Mouse (Mus musculus) layer of hippocampus, postnatal 10 days (tissue): ENCODE measurements around the gene Vgll4. TPM values are rescaled to one million over a fixed set of nuclear protein-coding genes. Genes with fewer than 3 reads are reported as not detected.

Source experiments
- DNase-seq, 2 experiments: peaks; one replicate each; pipeline ENCODE4 v3.0.0; 2021; ENCODE audit warnings: low spot score in 2 of 2
- long read RNA-seq: library from polyadenylated mRNA; stranded (forward); transcript quantifications from one replicate; pipeline ENCODE4 v2.0.0, GENCODE M21; 2023
- total RNA-seq, 2 experiments: library from RNA; stranded (reverse); gene quantifications; 2 replicates each; pipeline ENCODE4 v1.2.3; 2021

Vgll4 gene
- total RNA-seq, result 10 to 100 TPM; 41.3 to 43.7 TPM
- long read RNA-seq, partial matches to known transcripts, result 0 of 4 reads
- long read RNA-seq, other reads (novel, unspliced or antisense), result 4 of 4 reads

DNA sequence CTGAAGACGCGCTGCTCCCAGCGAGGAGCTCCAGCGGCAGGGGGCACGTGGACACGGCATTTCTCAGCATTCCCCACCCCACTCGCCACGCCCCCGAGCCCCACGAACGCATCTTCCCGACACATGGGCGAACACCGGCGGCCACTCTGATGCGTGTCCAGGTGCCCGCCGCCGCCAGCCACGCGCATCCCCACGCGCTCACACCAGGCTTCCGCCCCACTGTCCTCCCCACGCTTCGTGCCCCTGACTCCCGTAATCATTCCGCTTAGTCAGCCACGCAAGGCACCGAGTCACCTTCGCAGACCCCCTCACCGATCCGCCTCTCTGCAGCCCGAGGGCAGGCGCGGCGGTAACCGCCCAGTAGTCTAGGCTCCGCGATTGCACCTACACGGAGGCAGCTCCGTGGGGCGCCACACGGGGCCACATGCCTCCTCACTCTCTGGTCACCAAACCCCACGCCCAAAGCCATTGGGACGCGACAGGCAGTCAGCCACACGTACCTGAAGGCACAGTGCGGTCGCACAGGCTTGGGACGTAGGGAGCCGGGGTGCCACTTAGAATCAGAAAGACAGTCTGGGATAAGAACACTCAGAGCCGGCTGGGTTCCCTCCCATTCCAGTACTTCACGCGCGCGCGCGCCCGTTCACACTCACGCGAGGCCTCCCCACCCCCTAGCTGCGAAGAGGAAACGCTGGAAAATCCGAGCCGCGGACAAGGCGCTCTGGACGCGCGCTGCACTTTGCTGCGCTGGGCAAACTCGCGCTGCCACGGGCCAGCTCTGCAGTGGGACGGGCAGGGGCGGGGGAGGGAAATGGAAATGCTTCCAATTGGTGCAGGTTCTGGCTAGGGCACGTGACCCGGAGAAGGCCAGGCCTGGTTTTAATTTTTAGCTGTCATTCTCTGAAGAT is at the start of gene Vgll4:
Vgll4 (minus strand) TSS at position 782 of the 908 bp plus-strand sequence.
- DNase-seq, result peak; percentile 66 to 76

DNA sequence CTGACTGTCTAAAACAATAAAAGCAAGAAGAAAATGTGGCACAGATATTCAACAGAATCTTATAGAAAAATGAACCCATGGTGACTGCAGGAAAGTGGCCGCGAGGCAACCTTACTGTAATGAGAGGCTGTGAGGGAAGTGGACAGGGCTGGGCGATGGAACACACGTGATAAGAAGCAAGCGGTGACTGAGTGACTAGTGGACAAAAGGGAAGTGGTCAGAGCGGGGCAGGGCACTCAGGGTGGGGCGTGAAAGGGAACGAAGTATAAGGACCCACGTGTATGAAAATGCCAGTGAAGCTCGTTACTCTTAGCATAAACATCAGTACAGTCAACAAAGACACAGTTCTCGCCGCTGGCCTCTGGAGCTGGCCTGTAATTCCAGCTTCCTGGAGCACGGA is 45.7 kb upstream of the Vgll4 start:
- no peak for DNase-seq

DNA sequence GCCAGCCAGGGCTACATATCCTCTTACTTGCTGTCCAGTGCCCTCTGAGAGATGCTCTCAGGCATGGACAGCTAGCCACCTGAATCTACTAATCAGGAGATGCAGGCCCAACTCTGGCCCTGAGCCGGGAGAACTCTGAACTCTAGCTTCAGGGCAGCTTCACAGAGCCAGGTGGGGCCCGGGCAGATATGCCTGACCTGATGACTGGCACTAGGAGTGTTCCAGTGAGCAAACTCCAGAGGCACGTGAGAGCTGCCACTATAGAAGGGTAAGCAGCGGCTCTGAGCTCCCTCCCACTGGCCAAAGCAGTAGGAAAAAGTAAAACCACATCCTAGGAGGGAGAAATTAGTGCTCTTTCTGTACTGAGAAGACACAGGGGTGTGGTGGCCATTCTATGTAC is 43.8 kb upstream of the Vgll4 start:
- no peak for DNase-seq

DNA sequence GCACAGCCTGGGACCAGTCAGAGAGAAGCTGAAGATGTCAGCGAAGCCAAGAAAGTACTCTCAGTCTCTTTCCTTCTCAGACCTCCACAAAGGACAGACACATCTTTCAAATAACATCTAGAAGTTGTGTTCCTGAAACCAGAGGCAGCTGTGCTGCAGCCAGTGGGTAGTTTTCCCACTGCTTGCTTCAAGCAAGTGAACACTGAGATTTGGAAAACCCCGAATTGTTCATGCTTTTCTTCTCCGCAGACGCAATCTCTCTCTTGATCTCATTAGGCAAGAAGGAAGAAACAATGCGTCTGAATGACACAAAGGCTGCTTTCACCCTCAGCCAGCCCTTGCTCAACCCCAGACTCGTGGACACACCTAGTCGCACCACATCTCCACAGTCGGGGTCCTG is 42.0 kb upstream of the Vgll4 start:
- no peak for DNase-seq

DNA sequence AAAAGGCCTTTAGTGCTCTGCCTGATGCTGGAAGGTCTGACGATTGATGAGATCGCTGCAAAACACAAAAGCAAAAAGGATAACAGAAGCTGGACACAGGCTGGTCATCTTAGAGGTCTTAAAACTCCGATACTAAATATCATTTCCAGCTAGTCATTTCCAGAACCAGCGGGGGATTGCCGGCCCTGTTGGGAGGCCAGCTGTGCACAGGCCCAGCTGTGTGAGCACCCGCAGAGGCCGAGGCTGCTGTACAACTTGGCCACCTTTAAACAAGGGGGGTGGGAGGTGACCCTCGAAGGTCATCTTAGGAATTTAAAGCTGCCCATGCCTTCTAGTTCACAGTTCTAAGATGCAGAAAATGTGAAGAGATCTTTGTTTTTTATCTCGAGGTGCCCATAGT is 41.0 kb upstream of the Vgll4 start:
- DNase-seq, result no peak

DNA sequence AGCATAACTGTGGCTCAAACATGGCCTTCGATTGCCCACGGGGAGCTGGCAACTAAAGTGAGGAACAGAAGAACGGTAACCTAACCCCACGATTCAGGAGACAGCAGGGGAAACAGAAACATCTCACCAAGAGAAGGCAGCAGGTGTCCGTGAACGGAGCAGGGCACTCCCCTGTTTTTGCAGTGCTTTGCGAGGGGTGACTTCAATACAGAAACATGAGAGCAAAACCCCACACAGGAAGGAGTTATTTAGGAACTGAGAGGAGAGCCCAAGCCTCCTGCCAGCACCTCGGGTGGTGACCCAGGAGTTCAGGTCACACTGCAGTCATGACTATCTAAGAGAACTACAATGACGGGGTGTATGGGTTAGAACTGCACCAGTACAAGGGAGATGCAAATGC is 40.5 kb upstream of the Vgll4 start:
- DNase-seq, result no peak

DNA sequence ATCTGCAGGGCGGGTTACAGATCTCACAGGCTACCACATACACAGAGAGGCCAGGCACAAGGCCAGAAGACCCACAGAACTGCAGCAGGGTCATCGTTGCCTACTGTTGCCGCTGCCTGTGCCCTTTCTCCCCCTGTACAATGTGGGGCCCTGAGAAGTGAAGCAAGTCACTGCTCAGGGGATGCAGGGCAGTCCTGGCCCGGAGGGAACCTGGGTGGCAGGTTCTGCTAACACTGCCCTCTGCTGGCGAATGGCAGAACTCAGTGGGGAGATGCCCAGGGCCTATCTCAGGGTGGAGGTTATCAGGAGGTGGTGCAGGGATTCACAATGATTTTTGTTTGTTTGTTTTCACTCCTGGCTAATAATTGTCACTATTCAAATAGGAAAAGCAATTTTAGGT is 37.9 kb upstream of the Vgll4 start:
- DNase-seq, result peak; percentile 85 to 86

DNA sequence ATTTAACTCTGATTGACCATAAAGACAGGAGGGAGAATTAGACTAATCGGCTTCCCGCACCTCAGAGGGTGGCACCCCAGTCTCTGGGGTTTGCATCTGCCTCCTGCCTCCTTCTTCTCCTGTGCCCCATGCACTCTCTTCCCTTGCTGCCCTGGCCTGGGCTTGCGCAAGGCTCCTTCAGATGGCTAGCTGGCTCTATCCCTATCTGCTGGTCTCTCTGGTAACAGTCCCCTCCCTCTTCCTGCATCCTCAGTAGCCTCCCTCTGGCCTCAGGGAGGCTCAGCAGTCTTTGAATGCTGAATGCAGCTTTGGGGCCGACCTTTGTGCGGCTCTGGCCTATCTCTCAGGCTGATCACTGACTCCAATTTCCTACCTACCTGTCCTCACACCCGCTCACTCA is 37.2 kb upstream of the Vgll4 start:
- DNase-seq, result no peak

DNA sequence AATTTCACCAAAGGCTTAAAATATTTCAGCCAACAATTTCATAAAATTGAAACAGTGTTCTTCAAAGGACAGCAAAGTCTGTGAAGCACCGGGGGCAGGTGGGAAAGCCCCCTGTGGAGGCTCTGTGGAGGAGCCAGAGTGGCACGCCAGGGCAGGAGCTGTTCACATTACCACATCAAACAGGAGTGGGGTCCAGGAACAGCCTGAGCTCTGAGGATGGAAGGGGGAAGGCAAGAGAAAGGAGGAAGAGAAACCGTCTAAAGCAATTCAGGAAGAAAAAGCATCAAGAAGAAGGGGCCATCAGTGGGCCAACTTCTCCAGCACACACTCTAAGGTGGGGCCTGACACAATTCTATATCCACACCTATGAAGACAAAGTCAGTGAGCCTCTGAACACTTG is 36.3 kb upstream of the Vgll4 start:
- no peak for DNase-seq

DNA sequence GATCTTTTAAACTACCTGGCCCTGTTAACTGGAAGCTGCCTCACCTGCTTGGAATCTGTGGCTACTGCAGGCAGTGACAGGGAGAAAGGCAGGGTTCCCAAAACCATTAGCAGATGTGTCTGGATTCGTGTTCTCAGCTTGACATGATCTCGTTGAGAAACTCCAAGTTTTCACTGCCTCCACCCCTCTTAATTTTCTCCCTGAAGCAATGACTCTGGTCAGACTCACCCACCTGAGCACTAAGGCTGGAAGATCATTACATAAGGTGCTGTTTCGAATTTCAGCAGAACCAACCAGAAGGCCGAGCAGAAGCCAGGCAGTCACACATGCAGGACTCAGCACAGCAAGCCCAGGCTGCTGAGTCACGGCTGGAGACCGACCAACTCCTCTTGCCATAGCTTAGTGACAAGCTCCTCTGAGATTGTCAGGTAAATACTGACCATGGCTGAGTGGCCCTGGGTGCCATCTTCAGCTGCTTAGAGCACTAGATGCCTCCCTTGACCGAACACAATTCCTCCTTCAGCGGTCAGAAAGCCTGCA is 35.6 kb upstream of the Vgll4 start:
- DNase-seq, result peak; percentile 35 to 49

DNA sequence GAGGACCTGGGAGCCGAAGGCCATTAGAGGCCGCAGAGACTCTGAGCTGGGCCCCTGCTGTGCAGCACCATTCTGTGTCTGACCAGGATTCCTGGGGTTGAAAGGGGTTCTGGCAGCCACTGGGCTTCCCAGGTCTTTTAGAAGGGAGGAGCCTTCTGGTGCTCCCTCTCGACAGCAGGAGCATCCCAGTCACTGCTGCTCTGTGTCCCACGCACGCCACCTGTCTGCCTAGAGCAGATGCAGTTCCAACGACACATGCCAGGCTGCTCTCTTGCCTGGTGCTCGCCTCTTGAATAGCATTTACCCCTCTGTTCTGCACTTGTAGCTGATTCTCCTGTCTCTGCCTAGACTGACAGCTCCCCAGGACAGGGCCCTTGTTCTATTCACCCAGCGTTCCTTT is 34.8 kb upstream of the Vgll4 start:
- peak; percentile 68 for DNase-seq

DNA sequence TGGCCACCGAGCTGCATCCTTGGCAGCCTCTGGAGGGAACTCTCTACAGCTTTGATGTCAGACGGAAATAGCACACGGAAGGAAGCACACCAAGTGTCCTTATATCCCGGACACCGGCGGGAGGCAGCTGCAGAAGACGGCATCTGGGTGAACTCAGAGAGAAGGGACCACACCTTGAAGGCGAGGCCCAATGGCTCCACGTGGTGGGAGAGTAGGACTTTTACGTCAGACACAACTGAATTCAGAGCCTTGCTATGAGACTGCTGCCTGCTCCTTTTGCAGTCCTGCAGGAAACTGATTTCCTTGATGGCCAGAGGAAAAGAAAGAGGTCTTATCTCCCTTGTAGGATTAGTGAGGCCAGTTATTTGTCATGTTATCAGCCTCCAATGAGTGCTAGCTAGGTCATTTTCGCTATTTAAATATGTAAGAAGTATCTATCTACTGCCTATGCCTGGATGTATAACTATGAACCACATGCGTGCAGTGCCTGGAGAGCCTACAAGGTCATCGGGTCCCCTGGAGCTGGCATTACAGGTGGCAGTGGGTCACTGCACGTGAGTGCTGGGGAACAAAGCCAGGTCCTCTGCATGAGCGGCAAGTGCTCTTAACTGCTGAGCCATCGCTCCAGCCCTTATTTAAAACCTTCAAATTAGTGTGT is 28.7 kb upstream of the Vgll4 start:
- no peak for DNase-seq

DNA sequence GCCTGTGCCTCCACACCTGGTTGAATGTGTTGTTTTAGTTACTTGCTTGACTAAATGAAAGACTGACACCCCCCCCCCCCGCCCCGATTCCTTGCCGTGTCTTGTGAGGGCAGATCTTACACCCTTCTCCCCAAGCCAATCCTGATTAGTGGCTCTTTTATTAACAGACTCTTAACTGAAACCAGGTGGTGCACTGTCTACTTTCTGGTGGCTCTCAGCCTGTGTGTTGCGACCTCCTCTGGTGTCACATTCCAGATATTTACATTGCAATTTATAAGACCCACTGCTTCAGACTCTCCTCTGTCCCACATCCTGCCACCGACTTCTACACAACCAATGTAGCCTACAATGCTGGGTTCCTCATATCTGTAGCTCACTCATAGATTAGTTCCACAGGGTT is 27.7 kb upstream of the Vgll4 start:
- no peak for DNase-seq

DNA sequence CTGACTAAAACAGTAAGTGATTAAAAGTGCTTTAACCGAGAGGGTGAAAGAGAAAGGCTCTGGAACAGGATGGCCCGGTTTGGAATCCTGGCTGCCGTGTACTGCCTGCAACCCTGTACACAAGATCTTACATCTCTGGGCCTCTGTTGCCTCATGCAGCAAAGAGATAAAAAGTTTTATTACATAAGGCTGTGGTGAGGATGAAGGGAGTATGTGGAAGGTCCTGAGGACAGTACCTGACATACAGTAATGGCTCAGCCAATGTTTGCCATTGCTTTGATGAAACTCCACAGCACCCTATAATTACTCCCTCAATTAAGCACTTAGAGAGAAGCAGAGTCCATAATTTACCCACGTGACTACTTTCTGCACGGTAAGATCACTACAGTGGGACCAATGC is 27.1 kb upstream of the Vgll4 start:
- no peak for DNase-seq

DNA sequence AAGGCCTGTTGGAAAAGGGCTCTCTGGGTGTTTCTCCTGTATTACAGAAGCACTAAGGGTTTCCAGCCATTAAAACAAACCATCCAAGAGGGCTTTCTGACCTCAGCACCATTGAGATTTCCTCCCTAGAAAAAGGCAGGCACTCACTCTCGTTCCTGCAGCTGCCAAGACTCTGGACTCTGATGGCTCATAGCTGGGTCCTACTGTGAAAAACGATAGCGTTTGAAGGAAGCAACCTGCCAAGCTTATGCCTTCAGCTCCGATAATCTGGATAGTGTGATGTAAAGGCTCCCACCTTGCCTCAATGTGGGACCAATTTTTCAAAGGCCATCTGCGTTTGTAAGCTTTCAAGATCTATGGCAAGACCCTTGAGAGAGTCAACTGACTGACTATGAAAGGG is 24.3 kb upstream of the Vgll4 start:
- DNase-seq, result no peak

DNA sequence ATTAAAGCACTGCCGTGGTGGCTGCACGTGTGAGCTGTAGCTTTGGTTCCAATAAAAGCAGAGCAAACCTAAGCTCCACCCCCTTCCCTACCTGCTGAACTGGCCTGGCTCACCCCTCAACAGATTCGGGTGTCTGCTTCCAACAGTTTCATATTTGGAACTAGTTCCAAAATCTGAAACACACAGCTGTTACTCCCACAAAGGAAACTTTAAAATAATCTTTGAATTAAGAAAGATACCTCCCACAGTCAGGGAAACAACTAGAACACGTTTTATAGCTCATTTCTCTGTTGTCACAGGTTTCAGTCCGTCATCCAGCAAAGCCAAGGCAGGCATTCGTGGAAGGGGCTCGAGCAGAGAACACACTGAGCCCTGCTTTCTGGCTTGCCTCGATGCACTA is 23.9 kb upstream of the Vgll4 start:
- DNase-seq, result no peak

DNA sequence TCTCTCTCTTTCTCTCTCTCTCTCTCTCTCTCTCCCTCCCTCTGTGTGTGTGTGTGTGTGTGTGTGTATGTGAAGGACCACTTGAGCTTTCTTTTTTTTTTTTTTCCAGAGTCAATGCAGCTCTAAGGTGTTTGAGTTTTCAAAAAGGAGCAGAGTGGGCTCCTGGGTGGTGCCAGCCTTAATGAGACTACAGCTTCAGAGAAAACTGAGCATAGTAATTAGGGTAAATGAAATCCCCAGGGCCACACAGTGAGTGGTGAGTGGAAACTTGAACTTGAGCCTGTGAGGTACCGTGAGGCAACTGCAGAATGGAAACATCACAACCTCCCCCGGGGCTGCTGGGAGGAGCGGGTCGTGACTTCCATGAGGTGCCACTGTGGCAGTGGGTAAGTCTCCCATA is 22.1 kb upstream of the Vgll4 start:
- no peak for DNase-seq

DNA sequence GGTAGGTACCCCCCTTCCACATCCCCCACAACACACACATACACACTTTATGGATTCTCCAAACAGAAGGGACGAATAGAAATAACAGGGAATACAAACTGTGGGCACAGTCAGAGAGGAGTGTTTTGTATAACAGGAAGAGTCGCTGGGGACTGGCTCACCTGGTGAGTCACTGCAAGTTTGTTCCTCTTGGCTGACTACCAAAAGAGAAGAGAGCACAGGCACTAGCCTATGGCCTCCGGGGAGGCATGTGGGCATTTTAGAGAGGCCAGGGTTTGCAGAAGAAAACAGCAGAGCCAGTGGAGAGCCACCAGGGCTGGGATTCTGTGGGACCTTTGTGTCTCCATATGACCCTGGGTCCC is 18.8 kb upstream of the Vgll4 start:
- no peak for DNase-seq

DNA sequence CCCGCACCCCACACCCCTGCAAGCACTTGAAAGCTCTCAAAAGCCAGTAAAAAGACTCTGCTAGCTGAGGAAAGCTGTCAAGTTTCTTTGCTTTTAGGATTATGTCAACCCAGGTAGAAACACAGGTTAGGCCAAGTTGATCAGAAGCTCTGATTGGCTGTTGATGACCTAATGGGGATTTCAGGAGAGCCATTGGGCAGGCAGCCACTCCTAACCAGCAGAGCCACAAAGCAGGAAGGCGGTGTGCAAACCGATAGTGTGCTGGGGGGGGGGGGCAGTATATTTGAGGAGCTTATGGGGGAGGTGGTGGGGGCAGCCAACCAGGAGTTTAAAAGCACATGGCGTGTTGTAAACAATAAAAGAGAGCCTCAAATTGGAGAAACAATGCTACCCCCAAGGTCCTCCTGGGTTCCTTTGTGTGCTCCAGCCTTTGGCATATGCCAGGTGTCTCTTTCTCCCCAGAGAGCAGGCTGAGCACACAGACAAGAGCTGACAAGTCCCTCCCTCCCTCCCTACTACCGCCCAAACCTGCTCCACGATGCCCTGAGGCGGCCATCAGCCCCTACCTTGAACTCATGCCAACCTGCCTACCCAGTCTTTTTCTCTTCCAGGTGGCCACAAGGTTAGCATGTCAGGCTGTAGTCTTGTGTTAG is 18.3 kb upstream of the Vgll4 start:
- DNase-seq, result no peak

DNA sequence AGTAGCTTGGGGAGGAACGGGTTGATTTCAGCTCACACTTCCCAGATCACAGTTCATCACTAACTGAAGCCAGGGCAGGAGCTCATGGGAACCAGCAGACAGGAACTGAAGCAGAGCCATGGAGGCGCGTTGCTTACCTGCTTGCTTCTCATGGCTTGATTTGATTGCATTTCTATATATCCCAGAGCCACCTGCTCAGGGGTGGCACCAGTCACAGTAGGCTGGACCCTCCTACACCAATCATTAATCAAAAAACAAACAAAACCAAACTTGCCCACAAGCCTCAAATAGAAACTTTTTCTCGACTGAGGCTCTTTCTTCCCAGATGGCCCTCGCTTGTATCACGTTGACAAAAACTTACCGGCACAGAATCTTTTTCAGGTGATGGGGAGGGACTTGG is 12.9 kb upstream of the Vgll4 start:
- DNase-seq, result no peak

DNA sequence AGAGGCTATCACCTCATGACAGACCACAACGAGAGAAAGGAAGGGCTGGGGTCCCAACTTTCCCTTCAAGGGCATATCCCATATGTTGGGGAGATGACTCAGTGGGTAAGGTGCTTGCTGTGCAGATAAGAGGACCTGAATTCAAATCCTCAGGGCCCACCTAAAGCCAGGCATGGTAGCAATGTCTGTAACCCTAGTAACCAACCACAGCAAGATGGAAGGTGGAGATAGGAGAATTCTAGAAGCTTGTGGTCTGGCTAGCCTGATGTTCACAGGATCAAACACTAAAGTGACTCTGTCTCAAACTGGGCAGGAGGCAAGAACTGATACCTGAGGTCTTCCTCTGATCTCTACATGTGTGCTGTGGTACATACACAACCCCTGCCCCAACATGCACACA is 9.9 kb upstream of the Vgll4 start:
- no peak for DNase-seq

DNA sequence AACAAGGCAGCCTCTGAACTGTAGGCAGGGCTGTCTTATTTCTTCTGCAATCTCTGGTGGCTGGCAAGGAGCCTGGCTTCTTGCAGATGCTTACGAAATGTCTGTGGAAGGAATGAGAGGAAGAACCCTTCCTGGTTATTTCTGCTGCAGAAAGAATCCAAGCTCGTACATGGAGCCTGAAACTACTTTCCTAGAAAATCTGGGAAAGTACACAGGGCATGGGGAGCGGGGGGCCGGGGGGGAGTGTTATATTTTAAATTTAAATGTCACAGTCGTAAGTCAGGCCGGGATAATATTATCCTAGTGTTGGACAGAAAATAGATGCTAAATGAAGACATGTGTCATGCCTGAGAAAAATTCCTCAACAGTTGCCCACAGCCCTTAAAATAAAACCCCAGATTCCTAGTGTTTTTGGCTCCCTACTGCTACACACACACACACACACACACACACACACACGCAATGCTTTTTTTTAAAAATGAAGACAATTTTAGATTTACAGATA is 7.2 kb upstream of the Vgll4 start:
- peak in 1 of 2 experiments; percentile 39 for DNase-seq
